Mouse (Mus musculus) intestine, postnatal 0 days (tissue): ENCODE data around the gene Mapk7. TPM values are rescaled to one million over a fixed set of nuclear protein-coding genes. Genes with fewer than 3 reads are reported as not detected.

Experiments
- ATAC-seq: fragments of 200-750 bp; cut with Nextera tagmentation; 2 replicates; pipeline ENCODE4 v1.8.0; 2017; ENCODE audit warnings: mild to moderate bottlenecking, moderate TSS enrichment, moderate library complexity
- H3K27ac ChIP-seq: fragments of 300-500 bp; sonication (generic); 2 replicates; pipeline ENCODE4 v1.5.1; 2014; ENCODE audit warnings: mild to moderate bottlenecking, low read depth, low read length, moderate library complexity
- H3K27me3 ChIP-seq: fragments of 300-500 bp; sonication (generic); replicated peaks from 2 replicates; pipeline ENCODE4 v1.6.1; 2014; ENCODE audit warnings: low read length, mixed read lengths; ENCODE audit not compliant: control insufficient read depth, insufficient read depth
- H3K36me3 ChIP-seq: fragments of 300-500 bp; sonication (generic); 2 replicates; pipeline ENCODE4 v1.6.1; 2014; ENCODE audit warnings: mild to moderate bottlenecking, moderate library complexity; ENCODE audit not compliant: control insufficient read depth, insufficient read depth
- H3K4me1 ChIP-seq: fragments of 300-500 bp; sonication (generic); replicated peaks from 2 replicates; pipeline ENCODE4 v1.6.1; 2014; ENCODE audit warnings: antibody characterized with exemption, low read length, mixed read lengths; ENCODE audit not compliant: control insufficient read depth, insufficient read depth
- H3K4me2 ChIP-seq: fragments of 300-500 bp; sonication (generic); replicated peaks from 2 replicates; pipeline ENCODE4 v1.6.1; 2014; ENCODE audit warnings: low read depth, mild to moderate bottlenecking, moderate library complexity
- H3K4me3 ChIP-seq: fragments of 300-500 bp; sonication (generic); 2 replicates; pipeline ENCODE4 v1.5.1; 2014; ENCODE audit warnings: low read depth, low read length
- H3K9ac ChIP-seq: fragments of 300-500 bp; sonication (generic); 2 replicates; pipeline ENCODE4 v1.6.1; 2014; ENCODE audit warnings: mild to moderate bottlenecking, low read depth, low read length
- H3K9me3 ChIP-seq: fragments of 300-500 bp; sonication (generic); 2 replicates; pipeline ENCODE4 v1.6.1; 2016; ENCODE audit warnings: mixed run types; ENCODE audit not compliant: control insufficient read depth
- CTCF ChIP-seq: sonication (generic); IDR thresholded peaks from 2 replicates; pipeline ENCODE4 v1.5.1; 2016; ENCODE audit warnings: low read depth, mild to moderate bottlenecking, control low read depth, antibody characterized with exemption, moderate library complexity
- WGBS: fragments of 180-500 bp; shearing (Covaris S2); extraction: QIAGEN DNeasy Blood & Tissue Kit; methylation state at CpG from one replicate; pipeline ENCODE4 v1.1.7; 2014; 5-methylcytosine and 5-hydroxymethylcytosine counted together
- polyA plus RNA-seq: library from polyadenylated mRNA; unstranded; fragments of >200 nt; fragmentation: Nextera tagmentation; extraction: Ambion mirVana; gene quantifications from 2 replicates; pipeline ENCODE4 v1.2.1, GENCODE M21; 2015

Mapk7 gene
- polyA plus RNA-seq = 14.5 and 16.2 TPM in 2 replicates

DNA sequence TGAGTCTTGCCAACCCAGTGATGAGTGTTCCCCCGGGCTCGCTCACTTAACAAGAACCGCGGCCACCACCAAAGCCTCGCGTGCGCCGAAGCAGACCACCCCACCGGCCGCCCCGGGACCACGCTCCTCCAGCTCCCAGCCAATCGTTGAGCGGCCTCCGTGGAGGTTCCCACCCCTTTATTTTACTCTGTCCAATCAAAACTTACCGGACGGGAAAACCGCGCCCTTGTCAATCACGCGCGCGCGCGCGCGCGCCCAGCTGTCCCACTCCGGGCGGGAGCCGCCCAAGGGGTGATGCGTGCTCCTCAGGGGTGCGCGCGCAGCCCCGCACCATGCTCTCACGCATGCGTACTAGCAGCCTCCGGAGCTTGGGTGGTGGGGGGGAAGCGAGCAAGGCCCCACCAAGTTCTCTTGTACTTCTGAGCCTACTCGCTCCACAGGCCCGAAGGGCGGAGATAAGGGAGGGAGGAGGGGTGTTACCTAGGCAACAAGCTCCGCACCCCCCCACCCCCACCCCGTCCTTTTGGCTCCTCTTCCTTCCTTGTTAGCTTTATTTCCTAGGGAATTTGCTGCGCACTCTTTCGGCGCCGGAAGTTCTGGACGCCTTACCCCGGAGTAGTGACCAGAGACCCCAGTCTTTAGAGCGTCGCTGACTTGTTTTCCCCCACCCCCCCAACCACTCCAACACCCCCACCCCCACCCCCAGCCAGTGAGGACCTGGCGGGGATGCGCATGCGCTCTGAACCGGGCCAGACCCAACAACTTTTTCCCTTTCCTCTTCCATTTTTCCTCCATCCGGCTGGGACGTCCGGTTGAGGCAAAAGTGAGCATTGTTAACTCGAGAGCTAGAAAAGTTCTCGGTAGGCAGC lies at the start of gene Mapk7:
Mapk7 (minus strand) TSS at position 278 of the 869 bp plus-strand sequence.
- H3K4me3 ChIP-seq = peak within 1 kb of the TSS; percentile 90

DNA sequence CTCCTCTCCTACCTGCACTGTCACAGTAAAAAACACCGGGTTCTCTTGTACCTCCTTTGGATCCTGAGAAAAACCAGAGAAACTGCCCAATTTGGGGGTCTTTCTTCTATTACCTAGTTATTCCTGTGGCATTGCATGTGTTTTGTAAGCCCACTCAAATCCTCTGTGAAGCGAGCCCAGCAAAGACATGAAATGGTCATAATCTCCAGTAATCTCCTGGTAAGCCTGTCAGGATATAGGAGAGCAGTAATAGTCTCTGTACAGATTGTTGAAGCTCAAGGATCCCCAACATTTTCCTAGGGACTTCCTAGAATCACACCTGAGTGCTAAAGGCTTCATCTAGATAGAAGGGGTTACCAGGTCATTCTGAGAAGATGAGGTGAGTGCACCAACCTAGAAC lies 46.9 kb upstream of the Mapk7 start:
- 0 out of 2 replicates have a peak, but pooled peaks cover 7% of the 10 kb centered on the region for H3K4me1 ChIP-seq
- no peak overlapping the region for H3K9ac ChIP-seq
- TF ChIP-seq CTCF = no peak
- no peak overlapping the region for H3K4me2 ChIP-seq
- no peaks in the 10 kb centered on the region for H3K27me3 ChIP-seq
- no peak overlapping the region for H3K27ac ChIP-seq
- no peaks in the 10 kb centered on the region for H3K9me3 ChIP-seq
- WGBS = 84% methylated on average over 2 of the region's 2 CpGs
- no peak overlapping the region for H3K4me3 ChIP-seq
- ATAC-seq = no peak
- peaks cover 16% of the 10 kb centered on the region for H3K36me3 ChIP-seq

More for the DNA sequence above, at the start of gene Mapk7:
- no peaks in the 10 kb centered on the region for H3K27me3 ChIP-seq
- WGBS = under 1% methylated on average over 61 of the region's 62 CpGs
- peak within 1 kb of the TSS; percentile 82 for H3K27ac ChIP-seq
- peak within 1 kb of the TSS; percentile 69 for H3K9ac ChIP-seq
- 0 out of 2 replicates have a peak, but pooled peaks cover 13% of the 10 kb centered on the region for H3K4me1 ChIP-seq
- no peak for TF ChIP-seq CTCF
- peak within 1 kb of the TSS; percentile 82 for H3K4me2 ChIP-seq
- peaks cover 23% of the 10 kb centered on the region for H3K36me3 ChIP-seq
- no peaks in the 10 kb centered on the region for H3K9me3 ChIP-seq
- peak; percentile 96 for ATAC-seq

DNA sequence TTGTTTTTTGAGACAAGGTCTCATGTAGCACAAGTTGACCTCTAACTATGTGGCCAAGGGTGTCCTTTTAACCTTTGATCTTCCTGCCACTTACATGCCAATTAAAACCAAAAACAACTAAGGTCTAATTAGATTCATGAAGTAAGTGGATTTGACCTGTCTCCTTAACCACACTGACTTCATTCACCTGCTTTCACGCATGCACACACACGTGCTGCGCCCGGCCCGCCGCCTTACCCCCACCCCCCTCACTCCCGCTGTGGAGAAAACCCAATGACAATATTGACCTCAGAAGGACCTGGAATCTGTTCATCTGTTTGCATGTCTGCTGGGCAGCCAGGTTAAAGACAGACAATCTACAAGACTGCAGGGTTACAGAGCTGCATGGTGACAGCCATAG lies 46.4 kb upstream of the Mapk7 start:
- H3K4me2 ChIP-seq = no peak overlapping the region
- 0 out of 2 replicates have a peak, but pooled peaks cover 3% of the 10 kb centered on the region for H3K4me1 ChIP-seq
- no peaks in the 10 kb centered on the region for H3K27me3 ChIP-seq
- H3K27ac ChIP-seq = no peak overlapping the region
- no peak for ATAC-seq
- no peak overlapping the region for H3K4me3 ChIP-seq
- 82% methylated on average over 7 of the region's 7 CpGs for WGBS
- H3K9me3 ChIP-seq = no peaks in the 10 kb centered on the region
- H3K9ac ChIP-seq = no peak overlapping the region
- H3K36me3 ChIP-seq = peaks cover 12% of the 10 kb centered on the region
- TF ChIP-seq CTCF = no peak

DNA sequence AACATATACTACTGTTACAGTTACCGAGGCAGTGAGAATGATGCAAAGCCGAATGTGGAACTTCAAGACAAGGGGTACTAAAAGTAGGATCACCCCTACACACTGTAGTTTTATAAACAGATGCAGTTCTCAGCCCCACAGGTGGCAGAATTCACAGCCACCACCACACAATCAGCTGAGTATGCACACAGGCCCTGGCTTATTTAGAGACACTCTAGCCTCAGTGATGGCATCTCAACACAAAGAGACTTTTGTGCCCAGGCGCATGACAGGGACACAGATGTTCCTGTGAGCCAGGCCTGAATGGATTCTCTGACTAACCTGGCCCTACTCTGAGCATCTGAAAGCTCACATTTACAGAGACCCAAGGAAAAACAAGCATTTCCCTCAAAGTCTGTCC lies 43.2 kb upstream of the Mapk7 start:
- Histone ChIP-seq H3K4me2 (no peak overlapping the region), H3K4me3 (no peak overlapping the region), H3K4me1 (no peaks in the 10 kb centered on the region), H3K9ac (no peak overlapping the region), H3K9me3 (no peaks in the 10 kb centered on the region), H3K27me3 (no peaks in the 10 kb centered on the region), H3K27ac (no peak overlapping the region), H3K36me3 (peaks cover 10% of the 10 kb centered on the region)
- WGBS = 89% methylated on average over 3 of the region's 3 CpGs
- no peak for TF ChIP-seq CTCF
- ATAC-seq = no peak

DNA sequence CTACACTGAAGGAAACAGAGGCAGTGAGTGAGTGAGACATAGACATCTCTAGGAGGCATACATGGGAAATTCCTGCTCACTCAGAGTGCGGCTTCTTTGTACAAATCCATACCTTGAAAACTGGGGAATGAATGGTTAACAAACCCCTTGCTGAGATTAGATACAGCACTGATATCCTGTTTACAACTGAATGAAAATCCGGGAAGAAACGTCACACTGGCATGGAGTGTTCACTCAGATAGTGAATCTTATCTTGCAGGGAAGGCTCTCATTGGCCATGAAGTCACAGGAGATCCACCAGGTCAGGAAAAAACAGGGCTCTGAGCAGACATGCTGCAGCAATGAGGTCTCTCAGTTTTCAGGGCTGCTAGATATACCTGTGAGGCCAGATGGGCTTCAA lies 42.7 kb upstream of the Mapk7 start:
- H3K4me2 ChIP-seq = no peak overlapping the region

DNA sequence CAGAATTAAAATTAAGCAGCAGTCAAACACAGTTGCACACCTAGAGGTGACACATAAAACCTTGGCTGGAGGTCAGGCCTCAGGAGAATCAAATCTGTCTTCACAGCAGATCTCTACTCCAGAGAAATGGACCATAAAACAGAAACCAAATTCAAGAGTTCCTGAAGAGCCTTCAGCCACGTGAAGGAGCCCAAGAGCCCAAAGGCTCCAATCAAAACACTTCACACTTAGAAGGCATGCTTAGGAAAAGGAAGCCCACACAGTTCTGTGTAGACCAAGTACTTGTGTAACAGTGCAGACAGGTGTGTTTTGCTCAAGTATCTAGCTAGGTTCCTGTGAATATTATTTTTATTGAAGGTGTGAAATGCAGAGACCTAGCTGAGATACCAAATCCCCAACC lies 41.3 kb upstream of the Mapk7 start:
- TF ChIP-seq CTCF = no peak
- no peak overlapping the region for H3K4me2 ChIP-seq
- H3K9me3 ChIP-seq = no peaks in the 10 kb centered on the region
- H3K27me3 ChIP-seq = no peaks in the 10 kb centered on the region
- peaks cover 15% of the 10 kb centered on the region for H3K36me3 ChIP-seq
- no peak overlapping the region for H3K4me3 ChIP-seq
- H3K9ac ChIP-seq = no peak overlapping the region
- no peaks in the 10 kb centered on the region for H3K4me1 ChIP-seq
- no peak for ATAC-seq
- 56% methylated on average over 1 of the region's 1 CpGs for WGBS
- H3K27ac ChIP-seq = no peak overlapping the region

More for the DNA sequence above, 42.7 kb upstream of the Mapk7 start:
- no peaks in the 10 kb centered on the region for H3K9me3 ChIP-seq
- no peak overlapping the region for H3K4me3 ChIP-seq
- peaks cover 10% of the 10 kb centered on the region for H3K36me3 ChIP-seq
- TF ChIP-seq CTCF = no peak
- ATAC-seq = no peak
- WGBS = 32% methylated on average over 3 of the region's 3 CpGs
- no peak overlapping the region for H3K9ac ChIP-seq
- H3K27ac ChIP-seq = no peak overlapping the region
- no peaks in the 10 kb centered on the region for H3K27me3 ChIP-seq
- no peaks in the 10 kb centered on the region for H3K4me1 ChIP-seq
